Mouse (Mus musculus) erythroblast, embryonic 14.5 days (primary cell): ENCODE measurements around the gene Fgfr2. TPM values are rescaled to one million over a fixed set of nuclear protein-coding genes. Genes with fewer than 3 reads are reported as not detected.

Experiments
- H3K27me3 ChIP-seq: 2 replicates; pipeline ENCODE4 v1.6.1; 2012; ENCODE audit warnings: inconsistent platforms; ENCODE audit not compliant: control insufficient read depth
- H3K36me3 ChIP-seq: 2 replicates; pipeline ENCODE4 v1.6.1; 2012; ENCODE audit warnings: mild to moderate bottlenecking, inconsistent platforms; ENCODE audit not compliant: control insufficient read depth
- H3K4me1 ChIP-seq: 2 replicates; pipeline ENCODE4 v1.6.1; 2012; ENCODE audit warnings: inconsistent platforms; ENCODE audit not compliant: control insufficient read depth
- H3K4me3 ChIP-seq: replicated peaks from 2 replicates; pipeline ENCODE3; 2012; ENCODE audit warnings: moderate library complexity, mild to moderate bottlenecking, inconsistent platforms
- H3K9me3 ChIP-seq: 2 replicates; pipeline ENCODE4 v1.6.1; 2012; ENCODE audit warnings: low read length, inconsistent platforms, mixed read lengths; ENCODE audit not compliant: control insufficient read depth
- GATA1 ChIP-seq: IDR thresholded peaks from 2 replicates; pipeline ENCODE4 v1.6.1; 2012; ENCODE audit warnings: low read length, inconsistent platforms, mixed read lengths
- TAL1 ChIP-seq: IDR thresholded peaks from 3 replicates; pipeline ENCODE4 v1.6.1; 2012; ENCODE audit warnings: low read length, inconsistent platforms, mixed read lengths
- polyA plus RNA-seq: library from polyadenylated mRNA; stranded (reverse); fragments of >175 nt; gene quantifications from 2 replicates; pipeline ENCODE4 v1.2.3, GENCODE M21; 2012

Gene Fgfr2
- polyA plus RNA-seq, 1 experiment, result not detected

DNA sequence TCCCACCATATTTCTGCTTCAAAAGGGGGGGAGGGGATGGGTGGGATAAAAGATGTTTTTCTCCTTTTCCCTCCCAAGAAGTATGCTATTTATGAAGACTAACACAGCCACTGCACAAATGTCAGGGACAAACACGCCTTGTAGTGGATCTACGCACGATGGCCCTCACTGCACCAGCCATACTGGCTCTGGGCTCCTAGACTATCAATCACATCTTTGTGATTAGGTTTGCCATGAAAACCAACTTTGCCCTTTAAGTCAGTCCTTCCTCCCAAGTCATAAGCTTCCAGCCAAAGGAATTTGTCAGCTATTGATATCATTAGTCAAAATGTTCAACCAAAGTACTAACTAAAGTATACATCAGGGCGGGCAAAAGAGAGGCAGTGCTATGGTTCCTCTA is 95.2 kb downstream of the Fgfr2 start:
- H3K36me3 ChIP-seq, result no peaks in the 10 kb centered on the region
- H3K9me3 ChIP-seq, result no peaks in the 10 kb centered on the region
- no peaks in the 10 kb centered on the region for H3K27me3 ChIP-seq
- H3K4me1 ChIP-seq, result peaks cover 2% of the 10 kb centered on the region; the same call in 1 of the 2 replicates
- no peak for TF ChIP-seq TAL1
- TF ChIP-seq GATA1, result no peak
- H3K4me3 ChIP-seq, result no peak overlapping the region

DNA sequence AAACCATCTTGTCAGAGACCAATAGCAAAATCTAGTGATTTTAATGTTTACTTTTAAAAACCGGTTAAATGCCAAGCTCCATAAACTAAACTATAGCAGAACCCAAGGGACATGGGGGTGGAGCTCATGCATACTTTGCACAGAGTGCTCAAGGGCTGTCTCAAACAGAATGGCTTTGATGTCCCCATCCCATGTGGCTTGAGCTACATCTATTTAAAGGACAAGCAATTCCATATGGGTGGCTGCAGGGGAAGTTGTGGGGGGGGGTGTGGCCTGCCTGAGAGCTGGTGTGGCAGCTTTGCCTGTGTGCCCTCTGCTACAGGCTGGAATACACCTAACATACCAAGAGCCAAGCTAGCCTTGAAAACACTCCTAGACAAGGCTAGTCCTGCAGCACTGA is 98.5 kb downstream of the Fgfr2 start:
- no peak overlapping the region for H3K4me3 ChIP-seq
- H3K36me3 ChIP-seq, result no peaks in the 10 kb centered on the region
- no peaks in the 10 kb centered on the region for H3K27me3 ChIP-seq
- TF ChIP-seq TAL1, result no peak
- no peak for TF ChIP-seq GATA1
- peaks cover 2% of the 10 kb centered on the region; the same call in 1 of the 2 replicates for H3K4me1 ChIP-seq
- no peaks in the 10 kb centered on the region for H3K9me3 ChIP-seq

DNA sequence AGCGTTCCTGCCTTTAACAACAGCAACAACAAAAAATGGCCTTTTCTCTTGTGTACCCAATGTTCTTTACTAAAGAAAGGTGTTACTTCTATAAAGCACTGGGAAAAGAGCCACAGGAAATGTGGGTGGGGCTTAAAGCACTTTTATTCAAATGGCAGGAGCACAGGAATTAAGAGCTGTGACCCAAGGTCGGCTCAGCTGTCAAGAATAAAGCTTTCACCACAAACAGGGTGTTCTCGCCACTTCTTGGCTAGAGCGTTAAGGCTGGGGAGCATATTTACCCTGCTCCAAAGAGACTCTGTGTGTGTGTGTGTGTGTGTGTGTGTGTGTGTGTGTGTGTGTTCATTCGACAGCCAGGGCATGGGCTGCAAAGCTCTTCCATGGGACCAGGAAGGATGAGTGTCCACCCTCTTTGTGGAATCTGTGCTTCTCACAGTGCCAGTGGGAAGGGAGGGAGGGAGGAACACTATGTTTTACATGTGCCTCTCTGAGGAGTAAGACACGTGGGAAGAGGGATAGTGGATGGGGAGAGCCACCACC is 103.6 kb downstream of the Fgfr2 start:
- no peaks in the 10 kb centered on the region for H3K36me3 ChIP-seq
- no peaks in the 10 kb centered on the region for H3K27me3 ChIP-seq
- TF ChIP-seq GATA1 (no peak), TAL1 (no peak)
- H3K4me1 ChIP-seq, result no peaks in the 10 kb centered on the region
- H3K9me3 ChIP-seq, result no peaks in the 10 kb centered on the region
- H3K4me3 ChIP-seq, result no peak overlapping the region

GRCm38 (mm10) chr7:133018961-133019360 is 104.2 kb downstream of the Fgfr2 start:
- Histone ChIP-seq H3K27me3 (no peaks in the 10 kb centered on the region), H3K4me3 (no peak overlapping the region), H3K9me3 (no peaks in the 10 kb centered on the region), H3K36me3 (no peaks in the 10 kb centered on the region), H3K4me1 (no peaks in the 10 kb centered on the region)
- no peak for TF ChIP-seq GATA1
- TF ChIP-seq TAL1, result no peak

GRCm38 (mm10) chr7:133015416-133016070 is 107.6 kb downstream of the Fgfr2 start:
- no peak for TF ChIP-seq TAL1
- no peak for TF ChIP-seq GATA1

DNA sequence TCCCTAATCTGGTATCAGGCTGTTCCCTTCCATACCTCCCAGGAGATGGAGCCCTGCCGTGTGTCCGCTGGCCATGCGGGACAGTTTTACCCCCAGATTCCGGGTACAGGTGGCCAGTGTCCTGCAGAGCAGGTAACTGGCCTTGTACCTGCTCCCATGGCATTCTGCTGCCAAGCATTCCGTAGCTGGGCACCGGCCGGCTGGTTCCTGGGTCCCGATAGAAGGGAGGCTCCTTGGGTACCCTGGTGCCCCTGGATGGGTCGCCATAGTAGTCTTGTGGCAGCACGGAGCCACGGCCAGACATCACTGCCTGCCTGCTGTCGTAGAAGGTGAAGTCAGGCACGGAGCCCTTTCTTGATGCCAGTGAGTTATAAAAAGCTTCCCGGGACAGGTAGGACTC is 108.5 kb downstream of the Fgfr2 start:
- H3K9me3 ChIP-seq, result no peaks in the 10 kb centered on the region
- H3K36me3 ChIP-seq, result no peaks in the 10 kb centered on the region; the same call in 1 of the 2 replicates
- no peaks in the 10 kb centered on the region for H3K4me1 ChIP-seq
- H3K4me3 ChIP-seq, result no peak overlapping the region
- TF ChIP-seq GATA1, result no peak
- no peaks in the 10 kb centered on the region for H3K27me3 ChIP-seq

More at GRCm38 (mm10) chr7:133015416-133016070, 107.6 kb downstream of the Fgfr2 start:
- no peaks in the 10 kb centered on the region for H3K4me1 ChIP-seq
- H3K27me3 ChIP-seq, result no peaks in the 10 kb centered on the region
- no peaks in the 10 kb centered on the region for H3K9me3 ChIP-seq
- H3K4me3 ChIP-seq, result no peak overlapping the region
- H3K36me3 ChIP-seq, result no peaks in the 10 kb centered on the region

GRCm38 (mm10) chr7:133013923-133014322 is 109.2 kb downstream of the Fgfr2 start:
- Histone ChIP-seq H3K9me3 (no peaks in the 10 kb centered on the region), H3K4me3 (no peak overlapping the region), H3K27me3 (no peaks in the 10 kb centered on the region), H3K4me1 (no peaks in the 10 kb centered on the region), H3K36me3 (no peaks in the 10 kb centered on the region; the same call in 1 of the 2 replicates)
- no peak for TF ChIP-seq TAL1

- Histone ChIP-seq H3K36me3 (no peaks in the 10 kb centered on the region; the same call in 1 of the 2 replicates), H3K9me3 (no peaks in the 10 kb centered on the region), H3K4me3 (no peak overlapping the region), H3K27me3 (no peaks in the 10 kb centered on the region), H3K4me1 (no peaks in the 10 kb centered on the region)
- TF ChIP-seq GATA1, result no peak
- TF ChIP-seq TAL1, result no peak
Observed at GRCm38 (mm10) chr7:133012637-133013366, 110.3 kb downstream of the Fgfr2 start.

- no peaks in the 10 kb centered on the region for H3K4me1 ChIP-seq
- TF ChIP-seq GATA1, result no peak
- no peak for TF ChIP-seq TAL1
- no peaks in the 10 kb centered on the region for H3K27me3 ChIP-seq
- H3K9me3 ChIP-seq, result no peaks in the 10 kb centered on the region
- H3K36me3 ChIP-seq, result no peaks in the 10 kb centered on the region; the same call in 1 of the 2 replicates
- no peak overlapping the region for H3K4me3 ChIP-seq
Observed at GRCm38 (mm10) chr7:133011611-133012010, 111.5 kb downstream of the Fgfr2 start.
